Mouse (Mus musculus): ENCODE data around the gene Orai1.

DNA sequence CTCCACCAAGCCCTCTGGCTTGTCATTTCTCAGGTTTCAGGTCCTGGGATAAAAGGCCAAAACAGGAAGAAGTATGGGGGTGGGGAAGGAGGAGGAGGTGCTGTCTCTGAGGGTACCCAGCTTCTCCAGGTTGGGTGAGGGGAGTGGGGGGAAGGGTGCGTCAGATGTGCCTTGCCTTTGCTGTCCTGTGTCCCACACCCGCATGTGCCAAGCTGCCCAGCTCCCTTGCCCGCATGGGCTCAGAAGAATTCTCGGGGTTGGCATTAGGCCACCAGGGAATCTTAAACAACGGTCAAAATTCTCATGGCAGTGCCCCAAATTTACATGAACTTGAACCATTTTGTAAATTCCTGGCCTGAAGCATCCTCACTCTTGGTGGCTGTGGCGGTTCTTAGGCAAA lies 11.5 kb downstream of the Orai1 start:
- TF ChIP-seq MYOD1 (IDR thresholded peaks at IDR 0.05; ENCODE audit: control insufficient read depth, insufficient read length, low read depth) = no peak
- TF ChIP-seq CTCF (IDR thresholded peaks at IDR 0.05; ENCODE audit: control insufficient read depth, insufficient read depth, insufficient read length) = no peak

Data from C2C12 (cell line).